Mouse (Mus musculus) intestine, embryonic 16.5 days (tissue): ENCODE data around the gene Crhr1. TPM values are rescaled to one million over a fixed set of nuclear protein-coding genes. Genes with fewer than 3 reads are reported as not detected.

ENCODE experiments used
- ATAC-seq: fragments of 200-750 bp; cut with Nextera tagmentation; 2 replicates; pipeline ENCODE4 v1.8.0; 2017; ENCODE audit warnings: moderate TSS enrichment, moderate library complexity
- H3K27ac ChIP-seq: fragments of 300-500 bp; sonication (generic); 2 replicates; pipeline ENCODE4 v1.5.1; 2014; ENCODE audit warnings: mild to moderate bottlenecking, low read length
- H3K27me3 ChIP-seq: fragments of 300-500 bp; sonication (generic); replicated peaks from 2 replicates; pipeline ENCODE4 v1.6.1; 2014; ENCODE audit warnings: low read length, control low read depth, mixed read lengths; ENCODE audit not compliant: control insufficient read depth, insufficient read depth
- H3K36me3 ChIP-seq: fragments of 300-500 bp; sonication (generic); 2 replicates; pipeline ENCODE4 v1.6.1; 2014; ENCODE audit warnings: low read length, control low read depth; ENCODE audit not compliant: control insufficient read depth, insufficient read depth
- H3K4me1 ChIP-seq: fragments of 300-500 bp; sonication (generic); 2 replicates; pipeline ENCODE4 v1.6.1; 2014; ENCODE audit warnings: low read length, control low read depth, mixed read lengths; ENCODE audit not compliant: control insufficient read depth, insufficient read depth
- H3K4me2 ChIP-seq: fragments of 300-500 bp; sonication (generic); 2 replicates; pipeline ENCODE4 v1.6.1; 2014; ENCODE audit warnings: low read depth, low read length, control low read depth
- H3K4me3 ChIP-seq: fragments of 300-500 bp; sonication (generic); 2 replicates; pipeline ENCODE4 v1.5.1; 2014; ENCODE audit warnings: mild to moderate bottlenecking, low read length
- H3K9ac ChIP-seq: fragments of 300-500 bp; sonication (generic); 2 replicates; pipeline ENCODE4 v1.6.1; 2014; ENCODE audit warnings: low read depth, low read length
- H3K9me3 ChIP-seq: fragments of 300-500 bp; sonication (generic); 2 replicates; pipeline ENCODE4 v1.6.1; 2016; ENCODE audit warnings: low read length, control low read depth; ENCODE audit not compliant: control insufficient read depth
- WGBS: fragments of 180-500 bp; shearing (Covaris S2); extraction: QIAGEN DNeasy Blood & Tissue Kit; methylation state at CpG from one replicate; pipeline ENCODE4 v1.1.7; 2014; 5-methylcytosine and 5-hydroxymethylcytosine counted together
- polyA plus RNA-seq: library from polyadenylated mRNA; unstranded; fragments of >200 nt; fragmentation: Nextera tagmentation; extraction: Ambion mirVana; gene quantifications from 2 replicates; pipeline ENCODE4 v1.2.1, GENCODE M21; 2015

Gene Crhr1
- polyA plus RNA-seq, 1 experiment from 2014 or later: 0.12 TPM

- no peak overlapping the region for H3K4me2 ChIP-seq
- no peaks in the 10 kb centered on the region for H3K9me3 ChIP-seq
- no peak overlapping the region for H3K4me3 ChIP-seq
- no peak for ATAC-seq
- H3K27ac ChIP-seq: no peak overlapping the region
- H3K9ac ChIP-seq: no peak overlapping the region
- H3K27me3 ChIP-seq: no peaks in the 10 kb centered on the region
- H3K36me3 ChIP-seq: no peaks in the 10 kb centered on the region
- 27% methylated on average over 7 of the region's 7 CpGs for WGBS
- H3K4me1 ChIP-seq: no peaks in the 10 kb centered on the region
Measured at GRCm38 (mm10) chr11:104178893-104179292, 46.2 kb downstream of the Crhr1 start.

GRCm38 (mm10) chr11:104179804-104180203, 47.1 kb downstream of the Crhr1 start:
- ATAC-seq: no peak
- H3K4me2 ChIP-seq: no peak overlapping the region
- H3K27ac ChIP-seq: no peak overlapping the region
- H3K27me3 ChIP-seq: no peaks in the 10 kb centered on the region
- no peak overlapping the region for H3K9ac ChIP-seq
- WGBS: 69% methylated on average over 5 of the region's 5 CpGs
- no peak overlapping the region for H3K4me3 ChIP-seq
- no peaks in the 10 kb centered on the region for H3K9me3 ChIP-seq
- no peaks in the 10 kb centered on the region for H3K4me1 ChIP-seq
- no peaks in the 10 kb centered on the region for H3K36me3 ChIP-seq

DNA sequence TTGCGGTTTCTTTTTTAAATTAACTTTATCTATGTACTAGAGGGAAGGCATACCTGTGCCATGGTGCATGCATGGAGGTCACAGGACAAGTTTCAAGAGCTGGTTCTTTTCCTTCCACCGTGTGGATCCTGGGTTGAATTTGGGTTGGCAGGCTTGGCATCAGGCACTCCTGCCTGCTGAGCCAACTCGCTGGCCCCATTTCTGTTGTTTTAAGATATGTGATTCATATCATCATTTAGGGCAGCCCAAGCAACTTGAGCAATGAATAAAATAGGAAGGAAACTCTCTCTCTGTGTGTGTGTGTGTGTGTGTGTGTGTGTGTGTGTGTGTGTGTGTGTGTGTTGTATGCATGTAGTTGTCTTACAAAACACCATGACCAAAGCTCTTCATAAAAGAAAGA, 49.5 kb downstream of the Crhr1 start:
- Histone ChIP-seq H3K4me2 (no peak overlapping the region), H3K9me3 (no peaks in the 10 kb centered on the region), H3K27me3 (no peaks in the 10 kb centered on the region), H3K36me3 (no peaks in the 10 kb centered on the region), H3K27ac (no peak overlapping the region), H3K4me1 (no peaks in the 10 kb centered on the region), H3K9ac (no peak overlapping the region), H3K4me3 (no peak overlapping the region)
- no peak for ATAC-seq
- WGBS: 76% methylated on average over 3 of the region's 3 CpGs

- Histone ChIP-seq H3K4me1 (no peaks in the 10 kb centered on the region), H3K27ac (no peak within 1 kb of the TSS), H3K4me2 (no peak within 1 kb of the TSS), H3K4me3 (no peak within 1 kb of the TSS), H3K27me3 (no peaks in the 10 kb centered on the region), H3K9me3 (no peaks in the 10 kb centered on the region), H3K9ac (no peak within 1 kb of the TSS), H3K36me3 (no peaks in the 10 kb centered on the region)
- 80% methylated on average over 13 of the region's 13 CpGs for WGBS
- no peak for ATAC-seq
Measured at GRCm38 (mm10) chr11:104186135-104186836, 53.6 kb downstream of the Crhr1 start, which contains the start of gene Sppl2c. Sppl2c (plus strand) TSS chr11:104186327.

- no peak for ATAC-seq
- no peak overlapping the region for H3K9ac ChIP-seq
- H3K27me3 ChIP-seq: no peaks in the 10 kb centered on the region
Measured at GRCm38 (mm10) chr11:104186837-104187150, 54.1 kb downstream of the Crhr1 start.

DNA sequence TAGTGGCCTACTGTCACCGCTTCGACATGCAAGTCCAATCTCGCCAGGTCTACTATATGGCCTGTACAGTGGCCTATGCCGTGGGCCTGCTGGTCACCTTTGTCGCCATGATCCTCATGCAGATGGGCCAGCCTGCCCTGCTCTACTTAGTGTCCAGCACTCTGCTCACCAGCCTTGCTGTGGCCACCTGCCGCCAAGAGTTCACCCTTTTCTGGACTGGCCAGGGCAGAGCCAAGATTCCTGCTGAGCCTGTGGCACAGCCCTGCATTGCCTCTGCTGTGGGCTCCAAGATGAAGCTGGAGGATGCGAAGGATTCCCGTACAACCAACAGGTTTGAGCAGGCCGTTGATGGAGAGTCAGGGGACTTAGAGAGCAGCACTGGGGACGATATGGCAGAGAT, 55.1 kb downstream of the Crhr1 start:
- H3K9me3 ChIP-seq: no peaks in the 10 kb centered on the region
- no peaks in the 10 kb centered on the region for H3K27me3 ChIP-seq
- H3K27ac ChIP-seq: no peak overlapping the region
- H3K36me3 ChIP-seq: no peaks in the 10 kb centered on the region
- no peak overlapping the region for H3K9ac ChIP-seq
- no peak overlapping the region for H3K4me2 ChIP-seq
- H3K4me3 ChIP-seq: no peak overlapping the region
- H3K4me1 ChIP-seq: no peaks in the 10 kb centered on the region
- no peak for ATAC-seq
- WGBS: 92% methylated on average over 10 of the region's 10 CpGs

More at GRCm38 (mm10) chr11:104186837-104187150, 54.1 kb downstream of the Crhr1 start:
- Histone ChIP-seq H3K4me3 (no peak overlapping the region), H3K36me3 (no peaks in the 10 kb centered on the region), H3K4me1 (no peaks in the 10 kb centered on the region), H3K27ac (no peak overlapping the region), H3K4me2 (no peak overlapping the region), H3K9me3 (no peaks in the 10 kb centered on the region)
- 93% methylated on average over 9 of the region's 9 CpGs for WGBS

DNA sequence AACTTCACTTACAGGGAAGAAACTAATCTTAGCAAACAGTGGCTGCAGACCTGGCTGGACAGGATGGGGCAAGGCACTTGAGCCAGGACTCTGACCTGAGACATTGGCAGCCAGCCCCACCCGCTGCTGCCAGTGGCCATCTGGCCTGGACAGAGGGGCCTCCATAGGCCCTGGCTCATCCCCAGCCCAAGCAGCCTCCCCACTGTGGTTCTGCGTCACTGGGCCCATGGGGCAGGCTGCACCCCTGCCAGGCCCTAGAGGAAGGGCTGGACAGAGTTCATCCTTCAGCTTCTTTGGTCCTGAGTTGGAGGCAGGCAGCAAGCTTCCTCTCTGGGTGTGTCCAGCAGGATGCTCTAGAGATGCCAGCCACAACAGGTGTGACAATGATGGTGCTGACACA, 57.4 kb downstream of the Crhr1 start:
- H3K4me1 ChIP-seq: no peaks in the 10 kb centered on the region
- no peak overlapping the region for H3K27ac ChIP-seq
- H3K4me2 ChIP-seq: no peak overlapping the region
- H3K9me3 ChIP-seq: no peaks in the 10 kb centered on the region
- H3K4me3 ChIP-seq: no peak overlapping the region
- H3K36me3 ChIP-seq: no peaks in the 10 kb centered on the region
- no peak overlapping the region for H3K9ac ChIP-seq
- ATAC-seq: no peak
- no peaks in the 10 kb centered on the region for H3K27me3 ChIP-seq
- WGBS: 82% methylated on average over 2 of the region's 2 CpGs

- Histone ChIP-seq H3K27me3 (peaks cover 2% of the 10 kb centered on the region; the same call in 1 of the 2 replicates), H3K36me3 (no peaks in the 10 kb centered on the region), H3K4me1 (no peaks in the 10 kb centered on the region), H3K9ac (no peak overlapping the region), H3K27ac (no peak overlapping the region), H3K4me2 (no peak overlapping the region), H3K9me3 (no peaks in the 10 kb centered on the region), H3K4me3 (no peak overlapping the region)
- WGBS: 73% methylated on average over 11 of the region's 11 CpGs
- ATAC-seq: no peak
Measured at GRCm38 (mm10) chr11:104195382-104195781, 62.7 kb downstream of the Crhr1 start.

DNA sequence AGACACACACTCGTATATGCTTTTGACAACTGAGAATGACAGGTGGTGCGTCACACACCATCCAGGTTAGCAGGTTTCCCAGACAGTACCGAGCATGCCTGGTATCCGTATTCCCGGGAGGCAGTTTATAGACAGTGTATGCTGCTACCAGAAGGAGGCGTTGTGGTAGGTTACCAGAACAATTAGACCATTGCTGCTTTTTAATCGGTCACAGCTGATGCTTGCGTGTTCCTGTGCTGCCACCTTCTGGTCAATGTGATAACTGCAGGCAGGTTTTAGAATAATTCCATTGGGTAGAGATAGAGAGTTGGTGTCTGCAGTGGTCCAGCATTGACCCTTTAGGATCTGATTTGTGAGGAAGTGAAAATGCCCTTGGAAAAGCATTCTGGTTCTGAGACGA, 63.1 kb downstream of the Crhr1 start:
- Histone ChIP-seq H3K4me1 (no peaks in the 10 kb centered on the region), H3K36me3 (no peaks in the 10 kb centered on the region), H3K27me3 (peaks cover 2% of the 10 kb centered on the region; the same call in 1 of the 2 replicates), H3K4me3 (no peak overlapping the region), H3K27ac (no peak overlapping the region), H3K9ac (no peak overlapping the region), H3K9me3 (no peaks in the 10 kb centered on the region), H3K4me2 (no peak overlapping the region)
- no peak for ATAC-seq
- 9% methylated on average over 9 of the region's 9 CpGs for WGBS

DNA sequence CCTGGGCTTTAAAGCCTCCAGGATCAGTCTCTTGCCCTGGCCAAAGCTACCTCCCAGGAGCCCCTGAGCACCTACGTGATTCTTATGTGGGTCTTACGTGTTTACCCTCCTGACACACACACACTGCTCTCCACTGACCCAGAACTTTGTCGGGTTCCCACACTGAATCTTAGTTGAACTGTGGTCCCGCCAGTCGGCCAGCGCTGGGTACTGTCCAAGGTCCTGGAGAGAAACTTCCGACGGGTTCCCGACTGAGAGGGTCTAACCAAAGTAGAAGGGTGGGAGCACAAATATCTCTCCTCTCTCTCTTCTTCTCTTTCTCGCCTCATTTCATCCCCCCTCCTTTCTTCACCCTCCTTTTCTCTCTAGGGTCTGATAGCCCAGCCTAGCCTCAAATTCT, 65.2 kb downstream of the Crhr1 start:
- 4% methylated on average over 10 of the region's 10 CpGs for WGBS
- Histone ChIP-seq H3K36me3 (no peaks in the 10 kb centered on the region), H3K4me1 (no peaks in the 10 kb centered on the region)

More for the DNA sequence above, 65.2 kb downstream of the Crhr1 start:
- Histone ChIP-seq H3K4me2 (no peak overlapping the region), H3K9ac (no peak overlapping the region), H3K27me3 (peaks cover 2% of the 10 kb centered on the region; the same call in 1 of the 2 replicates), H3K27ac (no peak overlapping the region), H3K4me3 (no peak overlapping the region), H3K9me3 (no peaks in the 10 kb centered on the region)
- no peak for ATAC-seq
